Mouse (Mus musculus) heart, embryonic 10.5 days (tissue): ENCODE results near the gene Dnph1. TPM values are rescaled to one million over a fixed set of nuclear protein-coding genes. Genes with fewer than 3 reads are reported as not detected.

Experiments
- DNase-seq: peaks from one replicate; pipeline ENCODE4 v3.0.0-alpha.2; 2017; ENCODE audit warnings: low spot score
- H3K27ac ChIP-seq: fragments of 300-500 bp; sonication (generic); 2 replicates; pipeline ENCODE4 v1.5.1; 2016; ENCODE audit warnings: mild to moderate bottlenecking
- H3K27me3 ChIP-seq: fragments of 300-500 bp; sonication (generic); 2 replicates; pipeline ENCODE4 v1.6.1; 2016; ENCODE audit warnings: mild to moderate bottlenecking; ENCODE audit not compliant: poor library complexity, insufficient read depth, severe bottlenecking
- H3K36me3 ChIP-seq: fragments of 300-500 bp; sonication (generic); 2 replicates; pipeline ENCODE4 v1.6.1; 2016; ENCODE audit warnings: mild to moderate bottlenecking, moderate library complexity
- H3K4me1 ChIP-seq: fragments of 300-500 bp; sonication (generic); 2 replicates; pipeline ENCODE4 v1.6.1; 2016; ENCODE audit warnings: mild to moderate bottlenecking
- H3K4me3 ChIP-seq: fragments of 300-500 bp; sonication (generic); 2 replicates; pipeline ENCODE4 v1.5.1; 2016; ENCODE audit warnings: mild to moderate bottlenecking, moderate library complexity
- H3K9me3 ChIP-seq: fragments of 300-500 bp; sonication (generic); 2 replicates; pipeline ENCODE4 v1.6.1; 2016; ENCODE audit warnings: mild to moderate bottlenecking, moderate library complexity
- WGBS: fragments of 180-500 bp; shearing (Covaris S2); methylation state at CpG from one replicate; pipeline ENCODE4 v1.1.7; 2016; 5-methylcytosine and 5-hydroxymethylcytosine counted together
- polyA plus RNA-seq: library from polyadenylated mRNA; unstranded; fragments of >200 nt; fragmentation: Nextera tagmentation; extraction: Ambion mirVana; gene quantifications from 2 replicates; pipeline ENCODE4 v1.2.1, GENCODE M21; 2016

The Dnph1 gene
- polyA plus RNA-seq, 1 experiment from 2014 or later = 52.8 TPM

- no peak overlapping the region for H3K27ac ChIP-seq
- H3K9me3 ChIP-seq = no peaks in the 10 kb centered on the region
- H3K36me3 ChIP-seq = 0 out of 2 replicates have a peak, but pooled peaks cover 1% of the 10 kb centered on the region
- no peaks in the 10 kb centered on the region for H3K4me1 ChIP-seq
- no peak for DNase-seq
- 64% methylated on average over 2 of the region's 2 CpGs for WGBS
- no peaks in the 10 kb centered on the region for H3K27me3 ChIP-seq
- no peak overlapping the region for H3K4me3 ChIP-seq
These were observed 16.8 kb downstream of the Dnph1 start for GRCm38 (mm10) chr17:46513329-46513728.

GRCm38 (mm10) chr17:46519971-46520370 is 23.5 kb downstream of the Dnph1 start:
- H3K27ac ChIP-seq = peak overlapping the region; percentile 37; the same call in 1 of the 2 replicates
- WGBS = 48% methylated on average over 10 of the region's 10 CpGs
- H3K4me1 ChIP-seq = peaks cover 28% of the 10 kb centered on the region
- peaks cover 48% of the 10 kb centered on the region for H3K27me3 ChIP-seq
- peak overlapping the region; percentile 47 for H3K4me3 ChIP-seq
- no peaks in the 10 kb centered on the region for H3K9me3 ChIP-seq
- DNase-seq = no peak
- 0 out of 2 replicates have a peak, but pooled peaks cover 3% of the 10 kb centered on the region for H3K36me3 ChIP-seq

- Histone ChIP-seq H3K9me3 (no peaks in the 10 kb centered on the region), H3K27ac (peak overlapping the region; percentile 37), H3K4me1 (peaks cover 28% of the 10 kb centered on the region), H3K36me3 (0 out of 2 replicates have a peak, but pooled peaks cover 3% of the 10 kb centered on the region), H3K4me3 (peak overlapping the region; percentile 47), H3K27me3 (peaks cover 50% of the 10 kb centered on the region)
- no peak for DNase-seq
- 20% methylated on average over 25 of the region's 25 CpGs for WGBS
These were observed 24.0 kb downstream of the Dnph1 start for GRCm38 (mm10) chr17:46520385-46520979.

GRCm38 (mm10) chr17:46521174-46521573 is 24.7 kb downstream of the Dnph1 start:
- WGBS = 60% methylated on average over 9 of the region's 9 CpGs
- no peak for DNase-seq
- Histone ChIP-seq H3K4me1 (peaks cover 28% of the 10 kb centered on the region), H3K27ac (peak overlapping the region; percentile 37; the same call in 1 of the 2 replicates), H3K9me3 (no peaks in the 10 kb centered on the region), H3K27me3 (peaks cover 54% of the 10 kb centered on the region), H3K36me3 (0 out of 2 replicates have a peak, but pooled peaks cover 3% of the 10 kb centered on the region), H3K4me3 (peak overlapping the region; percentile 47; the same call in 1 of the 2 replicates)

- H3K36me3 ChIP-seq = 0 out of 2 replicates have a peak, but pooled peaks cover 3% of the 10 kb centered on the region
- no peak for DNase-seq
- peaks cover 30% of the 10 kb centered on the region for H3K4me1 ChIP-seq
- WGBS = 29% methylated on average over 24 of the region's 24 CpGs
- 0 out of 2 replicates have a peak overlapping the region, but pooled peaks have one; percentile 10 for H3K4me3 ChIP-seq
- no peaks in the 10 kb centered on the region for H3K9me3 ChIP-seq
- H3K27me3 ChIP-seq = peaks cover 54% of the 10 kb centered on the region
- H3K27ac ChIP-seq = no peak overlapping the region
These were observed 25.6 kb downstream of the Dnph1 start for GRCm38 (mm10) chr17:46521963-46522668.

GRCm38 (mm10) chr17:46525065-46525464 is 28.6 kb downstream of the Dnph1 start:
- 69% methylated on average over 10 of the region's 10 CpGs for WGBS
- H3K4me3 ChIP-seq = no peak overlapping the region

GRCm38 (mm10) chr17:46525579-46526307 is 29.2 kb downstream of the Dnph1 start:
- peaks cover 16% of the 10 kb centered on the region for H3K4me1 ChIP-seq
- 38% methylated on average over 12 of the region's 12 CpGs for WGBS
- H3K36me3 ChIP-seq = 0 out of 2 replicates have a peak, but pooled peaks cover 4% of the 10 kb centered on the region
- no peak for DNase-seq
- H3K27ac ChIP-seq = no peak overlapping the region
- no peak overlapping the region; the same call in 1 of the 2 replicates for H3K4me3 ChIP-seq
- no peaks in the 10 kb centered on the region for H3K9me3 ChIP-seq
- peaks cover 36% of the 10 kb centered on the region for H3K27me3 ChIP-seq

More at GRCm38 (mm10) chr17:46525065-46525464, 28.6 kb downstream of the Dnph1 start:
- H3K4me1 ChIP-seq = peaks cover 23% of the 10 kb centered on the region
- no peaks in the 10 kb centered on the region for H3K9me3 ChIP-seq
- H3K27ac ChIP-seq = no peak overlapping the region
- 0 out of 2 replicates have a peak, but pooled peaks cover 4% of the 10 kb centered on the region for H3K36me3 ChIP-seq
- no peak for DNase-seq
- H3K27me3 ChIP-seq = peaks cover 43% of the 10 kb centered on the region

- no peak overlapping the region for H3K4me3 ChIP-seq
- peaks cover 36% of the 10 kb centered on the region for H3K36me3 ChIP-seq
- H3K27ac ChIP-seq = no peak overlapping the region
- H3K4me1 ChIP-seq = peaks cover 38% of the 10 kb centered on the region
- H3K9me3 ChIP-seq = no peaks in the 10 kb centered on the region
- no peak for DNase-seq
- WGBS = 80% methylated on average over 12 of the region's 12 CpGs
- peaks cover 52% of the 10 kb centered on the region for H3K27me3 ChIP-seq
These were observed 47.1 kb downstream of the Dnph1 start for GRCm38 (mm10) chr17:46543661-46544060.

- H3K9me3 ChIP-seq = no peaks in the 10 kb centered on the region
- peak within 1 kb of the TSS; percentile 75 for H3K4me3 ChIP-seq
- peak within 1 kb of the TSS; percentile 84 for H3K27ac ChIP-seq
- no peak for DNase-seq
- H3K4me1 ChIP-seq = peaks cover 35% of the 10 kb centered on the region
- H3K27me3 ChIP-seq = peaks cover 31% of the 10 kb centered on the region
- H3K36me3 ChIP-seq = peaks cover 49% of the 10 kb centered on the region
- 2% methylated on average over 49 of the region's 49 CpGs for WGBS
These were observed 49.5 kb downstream of the Dnph1 start, which contains the start of gene Cul9 for GRCm38 (mm10) chr17:46545813-46546564. TSS of gene Cul9 (minus strand) at chr17:46546388.

GRCm38 (mm10) chr17:46546591-46546990 is 50.1 kb downstream of the Dnph1 start:
- WGBS = 6% methylated on average over 7 of the region's 7 CpGs
- Histone ChIP-seq H3K36me3 (peaks cover 49% of the 10 kb centered on the region), H3K27ac (peak overlapping the region; percentile 84; the same call in 1 of the 2 replicates)

GRCm38 (mm10) chr17:46546995-46547394 is 50.5 kb downstream of the Dnph1 start:
- WGBS = 7% methylated on average over 8 of the region's 8 CpGs
- Histone ChIP-seq H3K27ac (peak overlapping the region; percentile 67; the same call in 1 of the 2 replicates), H3K9me3 (no peaks in the 10 kb centered on the region)

More at GRCm38 (mm10) chr17:46546591-46546990, 50.1 kb downstream of the Dnph1 start:
- Histone ChIP-seq H3K27me3 (peaks cover 25% of the 10 kb centered on the region; the same call in 1 of the 2 replicates), H3K4me1 (peaks cover 40% of the 10 kb centered on the region), H3K4me3 (peak overlapping the region; percentile 75), H3K9me3 (no peaks in the 10 kb centered on the region)
- no peak for DNase-seq

GRCm38 (mm10) chr17:46547923-46548322 is 51.4 kb downstream of the Dnph1 start:
- Histone ChIP-seq H3K27ac (0 out of 2 replicates have a peak overlapping the region, but pooled peaks have one; percentile 67), H3K36me3 (peaks cover 56% of the 10 kb centered on the region), H3K4me1 (peaks cover 52% of the 10 kb centered on the region), H3K27me3 (peaks cover 25% of the 10 kb centered on the region; the same call in 1 of the 2 replicates), H3K9me3 (no peaks in the 10 kb centered on the region), H3K4me3 (no peak overlapping the region)
- WGBS = 26% methylated on average over 3 of the region's 3 CpGs
- DNase-seq = no peak

More at GRCm38 (mm10) chr17:46546995-46547394, 50.5 kb downstream of the Dnph1 start:
- H3K4me3 ChIP-seq = peak overlapping the region; percentile 75; the same call in 1 of the 2 replicates
- peaks cover 25% of the 10 kb centered on the region; the same call in 1 of the 2 replicates for H3K27me3 ChIP-seq
- H3K4me1 ChIP-seq = peaks cover 43% of the 10 kb centered on the region
- H3K36me3 ChIP-seq = peaks cover 52% of the 10 kb centered on the region
- DNase-seq = no peak
